Mouse (Mus musculus) left cerebral cortex, adult 9 months (tissue): Measurements from ENCODE around the gene Pbx1.
A peak's percentile ranks its signal among the peaks of the same experiment; 100 is the strongest.

Source experiments
- DNase-seq, 2 experiments: peaks; one replicate each; pipeline ENCODE4 v3.0.0; 2022; ENCODE audit warnings: low spot score in 2 of 2

The Pbx1 gene

GRCm38 (mm10) chr1:168383832-168384593, 48.1 kb downstream of the Pbx1 start:
- no peak for DNase-seq

- no peak for DNase-seq
These were observed 49.3 kb downstream of the Pbx1 start for GRCm38 (mm10) chr1:168382823-168383157.

GRCm38 (mm10) chr1:168382106-168382822, 49.8 kb downstream of the Pbx1 start:
- no peak for DNase-seq

GRCm38 (mm10) chr1:168381451-168381850, 50.6 kb downstream of the Pbx1 start:
- no peak for DNase-seq

GRCm38 (mm10) chr1:168380241-168380770, 51.8 kb downstream of the Pbx1 start:
- DNase-seq, result no peak

GRCm38 (mm10) chr1:168377650-168378049, 54.4 kb downstream of the Pbx1 start:
- DNase-seq, result no peak

GRCm38 (mm10) chr1:168376330-168376729, 55.7 kb downstream of the Pbx1 start:
- no peak for DNase-seq

GRCm38 (mm10) chr1:168374953-168375600, 57.0 kb downstream of the Pbx1 start:
- no peak for DNase-seq

GRCm38 (mm10) chr1:168372089-168372488, 60.0 kb downstream of the Pbx1 start:
- DNase-seq, result no peak

GRCm38 (mm10) chr1:168370966-168371365, 61.1 kb downstream of the Pbx1 start:
- DNase-seq, result no peak

- DNase-seq, result no peak
These were observed 65.8 kb downstream of the Pbx1 start for GRCm38 (mm10) chr1:168366261-168366660.

- peak in 1 of 2 experiments; percentile 32 for DNase-seq
These were observed 67.7 kb downstream of the Pbx1 start for GRCm38 (mm10) chr1:168364325-168364724.

- peak in 1 of 2 experiments; percentile 19 for DNase-seq
These were observed 69.0 kb downstream of the Pbx1 start for GRCm38 (mm10) chr1:168363053-168363452.

GRCm38 (mm10) chr1:168362464-168362863, 69.6 kb downstream of the Pbx1 start:
- DNase-seq, result no peak

GRCm38 (mm10) chr1:168357680-168358611, 74.1 kb downstream of the Pbx1 start:
- DNase-seq, result no peak

- peak in 1 of 2 experiments; percentile 41 for DNase-seq
These were observed 75.1 kb downstream of the Pbx1 start for GRCm38 (mm10) chr1:168356970-168357441.

- no peak for DNase-seq
These were observed 76.0 kb downstream of the Pbx1 start for GRCm38 (mm10) chr1:168355985-168356556.

- DNase-seq, result peak in 1 of 2 experiments; percentile 38
These were observed 77.1 kb downstream of the Pbx1 start for GRCm38 (mm10) chr1:168354934-168355333.

GRCm38 (mm10) chr1:168348036-168348784, 83.9 kb downstream of the Pbx1 start:
- DNase-seq, result no peak

- DNase-seq, result no peak
These were observed 87.2 kb downstream of the Pbx1 start for GRCm38 (mm10) chr1:168344918-168345317.
